Mouse (Mus musculus): ENCODE results near the gene Ocln. TPM values are rescaled to one million over a fixed set of nuclear protein-coding genes. Genes with fewer than 3 reads are reported as not detected.
A peak's percentile ranks its signal among the peaks of the same experiment; 100 is the strongest.
"Not testable (repeated sequence)": the region's sequence is repeated elsewhere in the genome, so short reads cannot be mapped to it uniquely, and the experiment has no call there.

Gene Ocln
- polyA plus RNA-seq, 1 experiment from 2014 or later: 96.4 TPM

DNA sequence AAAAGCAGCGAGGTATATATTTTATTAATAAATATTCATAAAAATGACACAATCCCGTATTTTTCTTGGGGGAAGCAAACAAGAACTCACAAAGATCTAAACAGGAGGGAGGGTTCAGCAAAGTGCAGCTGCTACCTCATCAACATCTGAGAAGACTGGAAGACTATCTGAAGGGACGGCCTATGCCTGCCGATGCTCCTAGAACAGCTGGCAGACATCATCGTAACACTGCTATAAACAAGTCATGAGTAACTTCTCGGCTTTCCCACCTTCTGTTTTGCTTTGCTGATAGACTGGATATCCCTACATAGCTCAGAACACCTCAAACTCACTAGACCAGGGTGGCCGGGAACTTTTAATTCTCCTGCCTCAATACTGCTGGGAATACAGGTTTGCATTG, 68.9 kb downstream of the Ocln start:
- H3K27me3 ChIP-seq (replicated peaks; ENCODE audit: control insufficient read depth, insufficient read depth, low read length): no peaks in the 10 kb centered on the region
- H3K9ac ChIP-seq (ENCODE audit: low read depth, low read length): no peak overlapping the region
- 64% methylated on average over 7 of the region's 7 CpGs for WGBS
- ATAC-seq: no peak
- H3K9me3 ChIP-seq (ENCODE audit: control insufficient read depth, low read length): no peaks in the 10 kb centered on the region
- no peak overlapping the region for H3K27ac ChIP-seq (ENCODE audit: low read length)
- H3K4me1 ChIP-seq (ENCODE audit: control insufficient read depth, insufficient read depth, low read length): no peaks in the 10 kb centered on the region
- H3K4me3 ChIP-seq (ENCODE audit: low read length): no peak overlapping the region
- H3K36me3 ChIP-seq (ENCODE audit: control insufficient read depth, insufficient read depth, low read length): peaks cover 14% of the 10 kb centered on the region
- no peak overlapping the region for H3K4me2 ChIP-seq (ENCODE audit: low read depth, low read length)

GRCm38 (mm10) chr13:100463527-100464222, 88.8 kb downstream of the Ocln start:
- H3K9me3 ChIP-seq (ENCODE audit: control insufficient read depth, low read length): no peaks in the 10 kb centered on the region
- no peaks in the 10 kb centered on the region for H3K4me1 ChIP-seq (ENCODE audit: control insufficient read depth, insufficient read depth, low read length)
- 66% methylated on average over 2 of the region's 2 CpGs for WGBS
- no peak overlapping the region for H3K9ac ChIP-seq (ENCODE audit: low read depth, low read length)
- H3K4me3 ChIP-seq (ENCODE audit: low read length): no peak overlapping the region
- peaks cover 20% of the 10 kb centered on the region for H3K36me3 ChIP-seq (ENCODE audit: control insufficient read depth, insufficient read depth, low read length)
- no peak overlapping the region for H3K4me2 ChIP-seq (ENCODE audit: low read depth, low read length)
- H3K27me3 ChIP-seq (replicated peaks; ENCODE audit: control insufficient read depth, insufficient read depth, low read length): no peaks in the 10 kb centered on the region
- peak overlapping the region; percentile 37; the same call in 1 of the 2 replicates for H3K27ac ChIP-seq (ENCODE audit: low read length)
- ATAC-seq: peak; percentile 90

- no peak overlapping the region for H3K9ac ChIP-seq (ENCODE audit: low read depth, low read length)
- no peak overlapping the region for H3K27ac ChIP-seq (ENCODE audit: low read length)
- H3K9me3 ChIP-seq (ENCODE audit: control insufficient read depth, low read length): no peaks in the 10 kb centered on the region
- ATAC-seq: peak; percentile 45; the same call in 1 of the 2 replicates
- peaks cover 10% of the 10 kb centered on the region; the same call in 1 of the 2 replicates for H3K36me3 ChIP-seq (ENCODE audit: control insufficient read depth, insufficient read depth, low read length)
- H3K4me2 ChIP-seq (ENCODE audit: low read depth, low read length): no peak overlapping the region
- H3K4me1 ChIP-seq (ENCODE audit: control insufficient read depth, insufficient read depth, low read length): no peaks in the 10 kb centered on the region
- no peak overlapping the region for H3K4me3 ChIP-seq (ENCODE audit: low read length)
- WGBS: 77% methylated on average over 3 of the region's 3 CpGs
- no peaks in the 10 kb centered on the region for H3K27me3 ChIP-seq (replicated peaks; ENCODE audit: control insufficient read depth, insufficient read depth, low read length)
These were observed 91.2 kb downstream of the Ocln start for GRCm38 (mm10) chr13:100461336-100461735.

DNA sequence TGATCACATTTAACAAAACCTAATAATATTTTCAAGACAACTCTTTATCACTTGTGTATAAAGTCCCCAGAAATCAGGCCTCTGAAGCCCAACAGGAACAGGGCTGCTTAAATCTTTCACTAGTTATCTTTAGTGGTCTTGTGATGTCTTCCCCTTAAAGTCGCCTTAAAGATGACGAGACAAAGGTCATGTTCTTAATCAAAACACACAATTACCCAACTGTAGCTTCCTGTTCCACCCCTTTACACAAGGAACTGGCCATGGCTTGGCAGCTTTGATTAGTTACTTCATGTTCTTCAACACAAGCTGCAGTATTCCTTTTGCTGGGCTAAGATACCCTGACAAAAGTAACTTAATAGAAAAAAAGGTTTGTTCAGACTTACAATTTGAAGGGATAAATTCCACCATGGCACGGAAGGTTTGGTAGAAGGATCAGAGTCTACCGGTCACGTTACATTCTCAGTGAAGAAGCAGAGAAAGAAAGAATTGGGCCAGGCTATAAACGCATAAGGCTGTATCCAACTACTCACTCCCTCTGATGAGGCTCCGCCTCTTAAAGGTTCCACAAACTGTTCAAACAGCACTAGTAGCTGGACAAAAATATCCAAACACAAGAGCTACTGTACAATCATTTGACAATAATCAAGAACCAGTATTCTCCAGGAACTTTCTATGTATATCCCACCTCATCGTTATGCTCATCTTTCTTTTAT, 99.9 kb downstream of the Ocln start, which contains the start of gene Naip1:
TSS of gene Naip1 (minus strand) at position 455 of the 713 bp plus-strand sequence.
- WGBS: 69% methylated on average over 8 of the region's 8 CpGs
- H3K9ac ChIP-seq (ENCODE audit: low read depth, low read length); H3K36me3 ChIP-seq (ENCODE audit: control insufficient read depth, insufficient read depth, low read length); H3K4me1 ChIP-seq (ENCODE audit: control insufficient read depth, insufficient read depth, low read length); H3K9me3 ChIP-seq (ENCODE audit: control insufficient read depth, low read length); H3K27me3 ChIP-seq (replicated peaks; ENCODE audit: control insufficient read depth, insufficient read depth, low read length): not testable (repeated sequence)
- Histone ChIP-seq H3K27ac (ENCODE audit: low read length) (peak within 1 kb of the TSS; percentile 70), H3K4me3 (ENCODE audit: low read length) (peak within 1 kb of the TSS; percentile 23), H3K4me2 (ENCODE audit: low read depth, low read length) (peak within 1 kb of the TSS; percentile 9; the same call in 1 of the 2 replicates)
- ATAC-seq: peak; percentile 56

DNA sequence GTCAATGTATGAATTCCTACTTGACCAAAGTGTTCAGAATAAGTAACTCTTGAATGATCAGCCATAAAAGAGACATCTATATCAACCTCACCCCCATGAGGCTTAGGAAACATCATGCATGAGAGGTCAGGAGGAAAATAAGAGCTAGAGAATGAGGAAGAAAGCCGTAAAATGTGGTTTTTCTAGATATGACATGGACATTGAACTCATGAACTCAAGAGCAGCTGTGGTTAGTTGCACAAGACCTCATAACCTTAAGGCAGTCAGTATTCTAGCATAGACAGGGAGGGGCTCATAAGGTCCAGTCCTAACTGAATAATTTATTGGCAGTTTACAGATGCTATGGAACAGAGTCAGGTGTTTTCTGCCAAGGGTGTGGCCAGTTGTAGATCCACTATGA, 103.0 kb downstream of the Ocln start:
- Histone ChIP-seq H3K27me3 (replicated peaks; ENCODE audit: control insufficient read depth, insufficient read depth, low read length) (no peaks in the 10 kb centered on the region), H3K27ac (ENCODE audit: low read length) (no peak overlapping the region), H3K4me2 (ENCODE audit: low read depth, low read length) (no peak overlapping the region), H3K4me1 (ENCODE audit: control insufficient read depth, insufficient read depth, low read length) (no peaks in the 10 kb centered on the region), H3K4me3 (ENCODE audit: low read length) (no peak overlapping the region), H3K9ac (ENCODE audit: low read depth, low read length) (no peak overlapping the region), H3K9me3 (ENCODE audit: control insufficient read depth, low read length) (no peaks in the 10 kb centered on the region), H3K36me3 (ENCODE audit: control insufficient read depth, insufficient read depth, low read length) (no peaks in the 10 kb centered on the region)
- 51% methylated on average over 1 of the region's 1 CpGs for WGBS
- ATAC-seq: peak; percentile 94

Other genes with a start within 250 kb of the Ocln start
- gene Naip6, start 235.0 kb downstream of the Ocln start, polyA plus RNA-seq (2015; fragmentation: Nextera tagmentation; extraction: Ambion mirVana): 11.7 and 15.3 TPM in 2 replicates
- gene Naip1, start 99.8 kb downstream of the Ocln start, polyA plus RNA-seq (2015; fragmentation: Nextera tagmentation; extraction: Ambion mirVana): 9.1 and 15.4 TPM in 2 replicates
- gene Gtf2h2, start 60.1 kb downstream of the Ocln start, polyA plus RNA-seq (2015; fragmentation: Nextera tagmentation; extraction: Ambion mirVana): 70.9 and 84.0 TPM in 2 replicates
- gene Marveld2, start 64.3 kb upstream of the Ocln start, polyA plus RNA-seq (2015; fragmentation: Nextera tagmentation; extraction: Ambion mirVana): 29.5 and 31.6 TPM in 2 replicates
- gene Ak6, start 98.3 kb upstream of the Ocln start, polyA plus RNA-seq (2015; fragmentation: Nextera tagmentation; extraction: Ambion mirVana): 222 and 244 TPM in 2 replicates
- 14.5 and 15.8 TPM in 2 replicates for gene Rad17, start 98.3 kb upstream of the Ocln start, polyA plus RNA-seq (2015; fragmentation: Nextera tagmentation; extraction: Ambion mirVana)
- 7.0 and 7.4 TPM in 2 replicates for gene Taf9, start 98.9 kb upstream of the Ocln start, polyA plus RNA-seq (2015; fragmentation: Nextera tagmentation; extraction: Ambion mirVana)
- 7.2 and 8.7 TPM in 2 replicates for gene Ccdc125, start 117.0 kb upstream of the Ocln start, polyA plus RNA-seq (2015; fragmentation: Nextera tagmentation; extraction: Ambion mirVana)
- 71.5 and 78.7 TPM in 2 replicates for gene Cdk7, start 178.2 kb upstream of the Ocln start, polyA plus RNA-seq (2015; fragmentation: Nextera tagmentation; extraction: Ambion mirVana)
- gene Mrps36, start 191.9 kb upstream of the Ocln start, polyA plus RNA-seq (2015; fragmentation: Nextera tagmentation; extraction: Ambion mirVana): 296 and 320 TPM in 2 replicates
- 22.6 and 29.0 TPM in 2 replicates for gene Cenph, start 223.2 kb upstream of the Ocln start, polyA plus RNA-seq (2015; fragmentation: Nextera tagmentation; extraction: Ambion mirVana)
- gene Ccnb1, start 233.9 kb upstream of the Ocln start, polyA plus RNA-seq (2015; fragmentation: Nextera tagmentation; extraction: Ambion mirVana): 169 and 199 TPM in 2 replicates